ENCODE assay signal across 17 mouse cellular contexts in the genomic region with DNA sequence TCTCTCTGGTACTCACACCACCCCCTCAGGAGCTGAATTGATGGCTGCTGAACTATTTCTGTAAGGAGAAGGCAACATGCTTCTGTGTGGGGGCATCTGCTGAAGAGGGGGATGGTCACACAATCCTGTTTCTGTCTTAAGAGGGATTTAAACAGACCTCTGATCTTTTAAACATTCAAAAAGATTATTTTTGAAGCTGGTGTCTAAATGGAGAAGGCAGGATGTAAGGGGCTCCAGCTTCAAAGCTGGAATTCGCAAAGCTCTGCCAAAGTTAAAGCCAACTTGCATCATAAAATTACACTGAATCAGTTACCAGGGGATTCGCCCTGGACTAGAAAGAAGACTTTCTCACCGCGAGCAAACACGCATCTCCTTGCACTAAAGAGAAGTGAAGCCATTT.
DNase-seq lines count a peak whose midpoint lies in the region; ATAC-seq lines count a peak whose summit lies in the region.
"Had no signal": no experiment of that assay in that cellular context is flagged by ENCODE, and none has a peak within 500 bp of the region (broad histone marks: within the 10 kb centered on the region; RNA-seq: fewer than 3 reads in every experiment).

No protein-coding gene starts in this region.

- DNase-seq in frontal cortex, postnatal 25 days (ENCODE audit: low spot score in 2 of 2): no peak
- DNase-seq in lung, postnatal 25 days (ENCODE audit: low spot score): no peak
- peak; percentile 50 to 66 for DNase-seq in frontal cortex, adult 2 months (ENCODE audit: extremely low spot score in 1 of 2, low spot score in 1 of 2)
- DNase-seq in urinary bladder, adult 2 months (ENCODE audit: low spot score): no peak
- DNase-seq in kidney, postnatal 25 days: no peak
- DNase-seq: cerebellum, adult 9-10 months; gastrocnemius, adult 2 months; heart, postnatal 14 days; kidney, adult 18-20 months; retina, postnatal 1 day; thymus, postnatal 36 days had no signal

- peaks cover 4% of the 10 kb centered on the region; the same call in 1 of the 2 replicates for H3K4me1 ChIP-seq in lung, embryonic 16.5 days (replicated peaks; ENCODE audit: control insufficient read depth, insufficient read depth, low read length)
- H3K4me1 ChIP-seq in limb, embryonic 13.5 days: peaks cover 12% of the 10 kb centered on the region
- H3K4me1 ChIP-seq: neural tube, embryonic 15.5 days had no signal

- no peaks in the 10 kb centered on the region for H3K36me3 ChIP-seq in lung, embryonic 16.5 days (ENCODE audit: control insufficient read depth, insufficient read depth, low read length)
- no peaks in the 10 kb centered on the region for H3K36me3 ChIP-seq in limb, embryonic 13.5 days
- H3K36me3 ChIP-seq: neural tube, embryonic 15.5 days had no signal

- no peak overlapping the region for H3K4me3 ChIP-seq in lung, embryonic 16.5 days (ENCODE audit: low read length)
- no peak overlapping the region for H3K4me3 ChIP-seq in limb, embryonic 13.5 days
- H3K4me3 ChIP-seq: gastrocnemius, adult 2 months; neural tube, embryonic 15.5 days had no signal

- peak; percentile 86 for ATAC-seq in frontal cortex, adult (ENCODE audit: low TSS enrichment)
- ATAC-seq in lung, embryonic 16.5 days (ENCODE audit: low read depth): peak; percentile 47; the same call in 1 of the 2 replicates
- peak; percentile 67 for ATAC-seq in limb, embryonic 13.5 days (ENCODE audit: low FRiP score, low read depth)
- ATAC-seq: hindbrain, embryonic 16.5 days had no signal

- no peak overlapping the region for H3K27ac ChIP-seq in lung, embryonic 16.5 days (ENCODE audit: low read length)
- no peak overlapping the region for H3K27ac ChIP-seq in limb, embryonic 13.5 days
- H3K27ac ChIP-seq: gastrocnemius, adult 2 months; liver, embryonic 14.5 days; neural tube, embryonic 15.5 days had no signal

- WGBS in lung, embryonic 16.5 days: 41% methylated on average over 5 of the region's 5 CpGs
- 31% methylated on average over 5 of the region's 5 CpGs for WGBS in limb, embryonic 13.5 days

- H3K9me3 ChIP-seq in lung, embryonic 16.5 days (ENCODE audit: control insufficient read depth, low read length): no peaks in the 10 kb centered on the region
- no peaks in the 10 kb centered on the region for H3K9me3 ChIP-seq in limb, embryonic 13.5 days
- H3K9me3 ChIP-seq: neural tube, embryonic 15.5 days had no signal

- no peaks in the 10 kb centered on the region for H3K27me3 ChIP-seq in lung, embryonic 16.5 days (ENCODE audit: control insufficient read depth, insufficient read depth, low read depth, low read length)
- no peaks in the 10 kb centered on the region for H3K27me3 ChIP-seq in limb, embryonic 13.5 days
- H3K27me3 ChIP-seq: neural tube, embryonic 15.5 days had no signal

- no peak overlapping the region for H3K9ac ChIP-seq in lung, embryonic 16.5 days (ENCODE audit: low read length)
- H3K9ac ChIP-seq in limb, embryonic 13.5 days: no peak overlapping the region
- H3K9ac ChIP-seq: liver, embryonic 14.5 days; neural tube, embryonic 15.5 days had no signal

- H3K4me2 ChIP-seq in lung, embryonic 16.5 days (ENCODE audit: low read depth, low read length): no peak overlapping the region
- H3K4me2 ChIP-seq in limb, embryonic 13.5 days (replicated peaks): 0 out of 2 replicates have a peak overlapping the region, but pooled peaks have one; percentile 11
- H3K4me2 ChIP-seq: neural tube, embryonic 15.5 days had no signal

Comparison
In these comparisons a context has a peak if more than half of its experiments do, and no peak if none do; other contexts are left out.
1. DNase-seq: peak in frontal cortex, adult 2 months (2 of 2); none in frontal cortex, postnatal 25 days (0 of 2), lung, postnatal 25 days (single experiment), urinary bladder, adult 2 months (single experiment) and kidney, postnatal 25 days (0 of 2).
2. Peak in every context shown above with its lines, with median percentiles within 50 percentile points of each other: ATAC-seq.